Mouse (Mus musculus): Measurements from ENCODE around the gene Stip1. TPM values are rescaled to one million over a fixed set of nuclear protein-coding genes. Genes with fewer than 3 reads are reported as not detected.
"Not testable (repeated sequence)": the region's sequence is repeated elsewhere in the genome, so short reads cannot be mapped to it uniquely, and the experiment has no call there.

The Stip1 gene
- polyA plus RNA-seq, 1 experiment from 2014 or later, result 207 TPM

GRCm38 (mm10) chr19:6999360-7000063, 40.3 kb downstream of the Stip1 start:
- Histone ChIP-seq H3K4me3 (no peak overlapping the region), H3K27ac (no peak overlapping the region), H3K9ac (no peak overlapping the region), H3K36me3 (peaks cover 26% of the 10 kb centered on the region), H3K4me1 (peaks cover 22% of the 10 kb centered on the region), H3K27me3 (no peaks in the 10 kb centered on the region), H3K9me3 (no peaks in the 10 kb centered on the region), H3K4me2 (no peak overlapping the region)
- WGBS, result 92% methylated on average over 19 of the region's 19 CpGs
- no peak for ATAC-seq (ENCODE audit: insufficient number of reproducible peaks, low FRiP score, low TSS enrichment, low read depth)

- H3K27me3 ChIP-seq, result no peaks in the 10 kb centered on the region
- no peak overlapping the region for H3K4me3 ChIP-seq
- peaks cover 26% of the 10 kb centered on the region for H3K36me3 ChIP-seq
- no peak overlapping the region for H3K9ac ChIP-seq
- no peak overlapping the region for H3K27ac ChIP-seq
- H3K9me3 ChIP-seq, result no peaks in the 10 kb centered on the region
- 80% methylated on average over 9 of the region's 9 CpGs for WGBS
- ATAC-seq (ENCODE audit: insufficient number of reproducible peaks, low FRiP score, low TSS enrichment, low read depth), result no peak
- H3K4me2 ChIP-seq, result no peak overlapping the region
- peaks cover 32% of the 10 kb centered on the region for H3K4me1 ChIP-seq
Measured at GRCm38 (mm10) chr19:6997721-6998290, 42.0 kb downstream of the Stip1 start.

GRCm38 (mm10) chr19:6996006-6996405, 43.8 kb downstream of the Stip1 start, which contains the start of the genes Nudt22 and Trpt1:
Gene Nudt22, minus strand, starts transcription at chr19:6996117.
Gene Trpt1, plus strand, starts transcription at chr19:6996131.
- Histone ChIP-seq H3K9me3 (no peaks in the 10 kb centered on the region), H3K36me3 (peaks cover 26% of the 10 kb centered on the region), H3K4me2 (peak within 1 kb of the TSS; percentile 80), H3K9ac (peak within 1 kb of the TSS; percentile 74), H3K27ac (peak within 1 kb of the TSS; percentile 75), H3K4me1 (peaks cover 43% of the 10 kb centered on the region), H3K4me3 (peak within 1 kb of the TSS; percentile 63), H3K27me3 (no peaks in the 10 kb centered on the region)
- peak; percentile 79 for ATAC-seq (ENCODE audit: insufficient number of reproducible peaks, low FRiP score, low TSS enrichment, low read depth)
- under 1% methylated on average over 23 of the region's 24 CpGs for WGBS

- H3K4me3 ChIP-seq, result peak overlapping the region; percentile 63
- peaks cover 43% of the 10 kb centered on the region for H3K4me1 ChIP-seq
- H3K9me3 ChIP-seq, result no peaks in the 10 kb centered on the region
- WGBS, result 43% methylated on average over 21 of the region's 21 CpGs
- H3K27me3 ChIP-seq, result no peaks in the 10 kb centered on the region
- peak overlapping the region; percentile 80 for H3K4me2 ChIP-seq
- H3K27ac ChIP-seq, result peak overlapping the region; percentile 43; the same call in 1 of the 2 replicates
- ATAC-seq (ENCODE audit: insufficient number of reproducible peaks, low FRiP score, low TSS enrichment, low read depth), result no peak
- H3K9ac ChIP-seq, result peak overlapping the region; percentile 52
- peaks cover 26% of the 10 kb centered on the region for H3K36me3 ChIP-seq
Measured at GRCm38 (mm10) chr19:6995255-6995991, 44.3 kb downstream of the Stip1 start.

- 82% methylated on average over 8 of the region's 8 CpGs for WGBS
- no peak overlapping the region for H3K9ac ChIP-seq
- peak overlapping the region; percentile 63; the same call in 1 of the 2 replicates for H3K4me3 ChIP-seq
- no peak overlapping the region for H3K27ac ChIP-seq
- peaks cover 18% of the 10 kb centered on the region for H3K36me3 ChIP-seq
- no peak overlapping the region for H3K4me2 ChIP-seq
- no peaks in the 10 kb centered on the region for H3K27me3 ChIP-seq
- H3K9me3 ChIP-seq, result no peaks in the 10 kb centered on the region
- peaks cover 43% of the 10 kb centered on the region for H3K4me1 ChIP-seq
- no peak for ATAC-seq (ENCODE audit: insufficient number of reproducible peaks, low FRiP score, low TSS enrichment, low read depth)
Measured at GRCm38 (mm10) chr19:6994489-6994888, 45.3 kb downstream of the Stip1 start.

GRCm38 (mm10) chr19:6994002-6994401, 45.8 kb downstream of the Stip1 start:
- no peak for ATAC-seq (ENCODE audit: insufficient number of reproducible peaks, low FRiP score, low TSS enrichment, low read depth)

GRCm38 (mm10) chr19:6993011-6993770, 46.6 kb downstream of the Stip1 start:
- Histone ChIP-seq H3K9ac (peak overlapping the region; percentile 31; the same call in 1 of the 2 replicates), H3K4me3 (peak overlapping the region; percentile 59), H3K4me1 (peaks cover 46% of the 10 kb centered on the region), H3K27ac (peak overlapping the region; percentile 68; the same call in 1 of the 2 replicates), H3K9me3 (no peaks in the 10 kb centered on the region), H3K4me2 (peak overlapping the region; percentile 95), H3K27me3 (no peaks in the 10 kb centered on the region), H3K36me3 (peaks cover 5% of the 10 kb centered on the region; the same call in 1 of the 2 replicates)
- WGBS, result 60% methylated on average over 14 of the region's 14 CpGs
- ATAC-seq (ENCODE audit: insufficient number of reproducible peaks, low FRiP score, low TSS enrichment, low read depth), result no peak

More at GRCm38 (mm10) chr19:6994002-6994401, 45.8 kb downstream of the Stip1 start:
- no peaks in the 10 kb centered on the region for H3K9me3 ChIP-seq
- no peaks in the 10 kb centered on the region for H3K27me3 ChIP-seq
- H3K4me1 ChIP-seq, result peaks cover 43% of the 10 kb centered on the region
- WGBS, result 84% methylated on average over 8 of the region's 8 CpGs
- no peak overlapping the region for H3K4me3 ChIP-seq
- peaks cover 13% of the 10 kb centered on the region for H3K36me3 ChIP-seq
- no peak overlapping the region for H3K9ac ChIP-seq
- H3K4me2 ChIP-seq, result no peak overlapping the region
- no peak overlapping the region for H3K27ac ChIP-seq

GRCm38 (mm10) chr19:6992011-6992858, 47.5 kb downstream of the Stip1 start, which contains the start of gene Dnajc4:
Gene Dnajc4, minus strand, starts transcription at chr19:6992572.
- Histone ChIP-seq H3K9me3 (no peaks in the 10 kb centered on the region), H3K27me3 (no peaks in the 10 kb centered on the region), H3K36me3 (no peaks in the 10 kb centered on the region), H3K4me2 (peak within 1 kb of the TSS; percentile 95), H3K9ac (peak within 1 kb of the TSS; percentile 63), H3K27ac (peak within 1 kb of the TSS; percentile 68), H3K4me3 (peak within 1 kb of the TSS; percentile 59), H3K4me1 (peaks cover 51% of the 10 kb centered on the region)
- WGBS, result 1% methylated on average over 37 of the region's 37 CpGs
- peak; percentile 90 for ATAC-seq (ENCODE audit: insufficient number of reproducible peaks, low FRiP score, low TSS enrichment, low read depth)

- H3K9ac ChIP-seq; H3K27ac ChIP-seq; H3K27me3 ChIP-seq; ATAC-seq (ENCODE audit: insufficient number of reproducible peaks, low FRiP score, low TSS enrichment, low read depth); H3K4me3 ChIP-seq; H3K36me3 ChIP-seq; H3K9me3 ChIP-seq: not testable (repeated sequence)
- 90% methylated on average over 6 of the region's 6 CpGs for WGBS
- Histone ChIP-seq H3K4me2 (peak overlapping the region; percentile 95; the same call in 1 of the 2 replicates), H3K4me1 (peaks cover 49% of the 10 kb centered on the region)
Measured at GRCm38 (mm10) chr19:6991166-6991565, 48.6 kb downstream of the Stip1 start.

- Histone ChIP-seq H3K36me3 (peaks cover 2% of the 10 kb centered on the region; the same call in 1 of the 2 replicates), H3K4me2 (no peak overlapping the region), H3K9me3 (no peaks in the 10 kb centered on the region), H3K4me3 (no peak overlapping the region), H3K27ac (no peak overlapping the region), H3K9ac (no peak overlapping the region), H3K27me3 (no peaks in the 10 kb centered on the region), H3K4me1 (peaks cover 53% of the 10 kb centered on the region)
- ATAC-seq (ENCODE audit: insufficient number of reproducible peaks, low FRiP score, low TSS enrichment, low read depth), result no peak
- 75% methylated on average over 6 of the region's 6 CpGs for WGBS
Measured at GRCm38 (mm10) chr19:6990712-6991111, 49.1 kb downstream of the Stip1 start.
